Mouse (Mus musculus): ENCODE data around the gene Ppie.

DNA sequence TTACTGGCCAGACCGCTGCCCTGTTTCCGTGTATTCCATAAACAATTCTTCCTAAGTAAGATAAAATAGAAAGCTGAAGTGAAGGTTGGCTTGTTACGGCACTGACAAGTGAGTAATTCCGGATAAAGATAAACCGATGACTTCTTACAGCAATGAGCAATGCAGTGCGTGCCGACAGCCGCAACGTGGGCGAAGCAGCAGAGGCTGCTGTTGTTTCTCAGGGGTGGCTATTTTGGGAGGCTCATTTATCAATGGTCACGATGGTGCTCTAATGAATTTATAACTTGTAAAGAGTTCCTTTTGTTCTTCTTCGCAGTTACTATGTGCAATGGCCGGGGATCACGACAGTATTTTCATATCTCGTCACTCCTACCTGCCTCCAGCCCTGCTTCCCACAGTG lies 24.4 kb upstream of the Ppie start:
- TF ChIP-seq POLR2A (IDR thresholded peaks at IDR 0.05; ENCODE audit: control insufficient read depth, low read depth, low read length) (no peak), CTCF (IDR thresholded peaks at IDR 0.05; ENCODE audit: control insufficient read depth, insufficient read depth, insufficient replicate concordance, low read depth, low read length) (no peak)

Data from testis, adult 2 months (tissue).